Mouse (Mus musculus) layer of hippocampus, postnatal 25 days (tissue): Measurements from ENCODE around the gene Hmga1b. TPM values are rescaled to one million over a fixed set of nuclear protein-coding genes. Genes with fewer than 3 reads are reported as not detected.
"Not testable (repeated sequence)": the region's sequence is repeated elsewhere in the genome, so short reads cannot be mapped to it uniquely, and the experiment has no call there.

Experiments used
- DNase-seq, 2 experiments: peaks; one replicate each; pipeline ENCODE4 v3.0.0; 2022; ENCODE audit warnings: mixed read lengths in 2 of 2, low spot score in 1 of 2; ENCODE audit errors: extremely low spot score in 1 of 2
- total RNA-seq, 2 experiments: library from RNA; stranded (reverse); gene quantifications; 2 replicates each; pipeline ENCODE4 v1.2.3; 2021

The Hmga1b gene
- total RNA-seq, 2 experiments from 2014 or later = 19.9 to 22.8 TPM

DNA sequence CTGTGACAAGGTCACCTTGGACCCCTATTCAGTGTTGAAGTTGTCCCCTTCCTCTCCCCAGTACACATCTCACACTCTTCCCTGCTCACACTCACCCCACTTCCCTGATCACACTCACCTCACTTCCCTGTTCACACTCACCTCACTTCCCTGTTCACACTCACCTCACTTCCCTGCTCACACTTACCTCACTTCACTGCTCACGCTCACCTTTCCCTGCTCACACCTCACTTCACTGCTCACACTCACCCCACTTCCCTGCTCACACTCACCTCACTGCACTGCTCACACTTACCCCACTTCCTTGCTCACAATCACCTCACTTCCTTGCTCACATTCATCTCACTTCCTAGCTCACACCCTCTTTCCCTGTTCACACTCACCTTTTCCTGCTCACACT is 31.2 kb upstream of the Hmga1b start:
- DNase-seq = no peak

DNA sequence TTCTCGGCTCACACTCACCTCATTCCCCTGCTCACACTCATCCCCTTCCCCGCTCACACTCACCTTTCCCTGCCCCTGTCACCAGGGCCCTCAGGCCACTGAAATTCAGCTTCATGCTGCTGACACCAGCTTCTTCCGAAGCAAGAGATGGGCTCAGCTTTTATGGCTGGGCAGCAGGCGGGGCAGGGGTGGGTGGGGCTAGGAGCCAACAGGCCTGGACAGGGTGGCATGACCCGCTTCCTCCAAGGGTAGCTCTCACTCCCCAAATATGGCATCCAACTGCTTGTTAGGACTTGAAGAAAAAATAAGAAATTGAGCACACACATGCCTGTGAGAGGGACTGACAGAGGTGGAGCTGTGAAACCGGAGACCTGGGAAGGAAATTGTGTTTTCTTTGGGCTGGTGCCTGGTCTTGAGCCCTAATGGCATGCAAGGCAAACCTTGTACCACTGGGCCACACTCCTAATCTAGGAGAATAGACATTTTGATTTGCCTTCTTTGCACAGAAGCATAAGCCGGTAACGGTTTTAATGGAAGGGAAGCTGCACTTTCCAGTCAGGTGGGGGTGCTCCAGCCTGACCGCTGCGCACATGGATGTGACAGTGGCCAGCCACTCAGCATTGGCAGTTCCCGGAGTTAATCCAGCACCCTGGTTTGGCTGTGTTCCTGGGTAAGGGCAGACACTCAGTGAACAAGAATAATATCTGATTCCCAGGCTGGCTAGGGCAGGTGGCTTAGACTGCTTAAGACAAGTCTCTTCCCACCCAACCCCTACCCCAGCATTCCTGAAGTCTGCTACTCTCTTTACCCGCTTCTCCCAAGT is 30.5 kb upstream of the Hmga1b start, which contains the start of gene Cbr2:
TSS of gene Cbr2 (minus strand) at position 257 of the 823 bp plus-strand sequence.
- DNase-seq = no peak

DNA sequence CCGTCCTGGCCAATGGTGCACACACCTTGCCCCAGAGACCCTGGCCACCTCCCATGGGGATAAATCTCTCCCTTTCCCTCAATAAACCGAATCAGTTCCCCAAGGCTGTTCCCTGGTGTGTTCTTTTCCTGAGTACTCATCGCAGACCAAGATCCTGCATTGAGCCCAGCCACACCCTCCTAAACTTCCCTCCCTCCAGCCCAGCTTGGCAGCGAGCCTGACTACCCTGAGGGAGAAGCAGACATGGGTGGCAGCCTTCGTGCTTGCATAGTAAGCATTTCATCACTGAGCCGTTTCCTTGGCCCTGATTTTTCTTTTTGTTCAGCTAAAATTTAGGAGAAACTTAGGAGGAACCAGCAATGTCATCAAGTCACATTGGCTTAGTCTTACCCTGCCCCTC is 29.1 kb upstream of the Hmga1b start:
- DNase-seq = no peak

DNA sequence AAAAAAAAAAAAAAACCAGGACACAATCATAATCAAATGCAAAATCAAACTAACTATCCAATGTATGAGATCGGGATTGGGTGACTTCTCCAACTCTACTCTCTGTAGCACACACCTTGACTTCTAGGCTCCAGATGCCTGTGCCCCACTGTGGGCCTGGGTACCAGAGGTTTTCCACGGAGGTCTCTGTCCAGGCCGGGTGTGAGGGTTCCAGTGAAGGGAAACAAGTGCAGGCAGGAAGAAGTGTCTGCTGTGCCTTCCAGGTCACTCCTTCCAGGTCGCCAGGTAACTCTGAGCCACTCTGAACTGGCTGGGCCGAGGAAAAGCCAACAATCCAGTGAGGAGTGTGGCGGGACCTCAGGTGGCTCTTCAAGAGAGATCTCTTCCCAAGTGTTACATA is 26.2 kb upstream of the Hmga1b start:
- DNase-seq = no peak

DNA sequence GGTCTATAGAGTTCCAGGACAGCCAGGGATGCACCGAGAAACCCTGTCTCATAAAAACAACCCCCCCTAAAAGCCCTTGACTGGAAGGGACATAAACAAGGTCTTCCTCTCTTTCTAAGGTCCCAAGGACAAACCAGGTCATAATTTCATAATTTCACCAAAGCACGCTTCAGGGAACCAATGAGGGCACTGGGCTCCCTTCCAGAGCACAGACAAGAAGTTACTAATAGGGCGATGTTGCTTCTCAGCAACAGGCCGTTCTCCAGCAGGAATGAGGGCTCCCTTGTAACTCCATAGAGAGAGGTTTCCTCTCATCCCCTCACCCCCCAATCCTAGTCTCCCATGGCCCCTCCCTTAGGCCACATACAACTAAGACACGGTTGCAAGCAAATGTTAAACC is 21.6 kb upstream of the Hmga1b start:
- no peak for DNase-seq

DNA sequence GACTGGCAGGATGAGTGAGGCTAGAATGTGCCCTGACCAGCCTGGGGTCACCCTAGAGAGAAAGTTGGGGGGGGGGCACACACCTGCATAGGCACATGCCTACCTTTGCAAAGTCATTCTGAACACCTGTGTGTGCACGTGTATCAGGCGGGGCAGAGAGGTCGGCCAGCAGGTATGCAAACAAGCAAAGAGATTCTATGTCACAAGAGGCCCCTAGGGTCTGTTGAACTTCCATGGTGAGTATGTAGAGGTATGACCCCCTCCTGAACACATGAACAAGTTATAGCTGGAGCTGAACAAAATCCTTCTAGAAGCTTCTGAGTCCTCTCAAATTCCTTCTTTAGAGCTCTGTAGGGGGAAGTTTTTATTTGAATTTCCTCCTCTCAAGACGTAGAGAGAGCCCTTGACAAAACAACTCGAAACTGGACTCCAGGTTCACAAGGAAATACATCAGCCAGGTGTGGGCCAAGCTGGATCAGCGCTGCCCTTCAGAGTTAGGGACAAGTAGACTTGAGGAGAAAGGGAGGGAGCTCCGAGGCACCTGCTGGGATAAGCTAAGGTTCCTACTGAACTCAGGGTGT is 18.4 kb upstream of the Hmga1b start:
- DNase-seq = no peak

DNA sequence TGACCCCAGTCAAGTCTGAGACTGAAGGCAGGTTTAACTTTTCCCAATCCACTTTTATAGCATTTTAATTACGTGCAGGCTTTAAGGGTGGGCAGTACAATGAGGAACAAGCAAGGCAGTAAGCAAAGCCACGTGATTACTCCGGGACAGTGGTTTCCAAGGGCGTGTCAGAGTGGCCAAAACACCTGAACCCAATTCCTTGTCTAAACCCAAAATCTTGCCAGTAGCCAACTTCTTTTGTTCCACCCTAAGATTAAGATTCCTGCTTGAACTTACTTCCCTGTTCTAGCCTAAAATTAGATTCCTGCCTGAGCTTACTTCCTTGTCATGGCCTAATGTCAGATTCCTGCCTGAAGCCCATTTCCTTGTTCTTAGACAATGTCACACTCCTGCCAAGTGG is 14.6 kb upstream of the Hmga1b start:
- no peak for DNase-seq

DNA sequence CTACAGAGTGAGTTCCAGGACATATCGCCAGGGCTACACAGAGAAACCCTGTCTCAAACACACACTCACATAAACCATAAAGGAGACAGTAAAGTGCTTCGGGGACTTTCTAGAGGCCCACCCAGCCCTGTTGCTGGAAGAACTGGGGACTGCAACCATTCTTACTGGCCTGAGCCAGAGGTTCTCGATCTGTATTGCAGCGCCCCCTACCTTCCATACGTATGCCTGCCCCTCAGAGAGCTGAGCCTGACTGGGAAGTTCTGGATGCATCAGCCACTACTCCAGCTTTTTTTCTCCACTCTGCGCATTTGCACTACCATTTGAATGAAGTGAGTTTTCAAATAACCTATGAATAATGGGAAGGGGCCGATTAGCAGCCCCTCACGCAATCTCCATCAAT is 13.2 kb upstream of the Hmga1b start:
- peak in 1 of 2 experiments; percentile 26 for DNase-seq

DNA sequence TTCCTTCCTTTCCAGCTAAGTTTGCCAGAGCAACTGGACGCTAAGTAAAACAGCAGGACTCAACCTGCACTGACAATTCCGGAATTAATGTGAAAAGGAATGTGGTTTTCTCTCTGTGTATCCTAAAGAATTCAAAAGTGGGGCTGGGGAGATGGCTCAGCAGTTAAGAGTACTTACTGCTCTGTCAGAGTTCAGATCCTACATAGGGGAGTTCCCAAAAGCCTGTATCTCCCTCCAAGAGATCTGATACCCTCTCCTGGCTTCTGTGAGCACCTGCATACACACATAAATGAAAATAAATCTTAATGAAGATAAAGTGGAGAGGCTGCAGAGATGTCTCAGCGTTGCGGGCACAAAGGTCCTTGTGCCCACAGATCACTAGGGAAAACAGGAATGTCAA is 11.0 kb upstream of the Hmga1b start:
- no peak for DNase-seq

DNA sequence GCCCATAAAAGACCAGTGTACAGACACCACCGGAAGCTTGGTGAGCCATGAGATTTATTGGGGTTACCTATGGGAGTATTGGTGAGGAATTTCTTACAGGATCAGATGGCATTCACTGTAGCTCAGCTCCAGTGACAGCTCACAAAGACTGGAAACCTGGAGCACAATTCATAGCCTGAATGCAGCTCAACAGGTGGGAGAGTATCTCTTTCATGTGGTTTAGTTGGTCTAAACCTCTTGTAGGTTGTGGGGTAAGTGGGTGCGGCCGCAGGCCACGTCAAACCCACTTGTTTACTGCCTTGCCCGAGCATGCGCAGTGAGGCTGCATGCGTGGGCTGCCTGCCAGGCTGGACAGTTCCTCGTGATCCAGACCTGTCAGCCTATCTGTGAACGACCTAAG is 2.4 kb upstream of the Hmga1b start:
- no peak for DNase-seq

DNA sequence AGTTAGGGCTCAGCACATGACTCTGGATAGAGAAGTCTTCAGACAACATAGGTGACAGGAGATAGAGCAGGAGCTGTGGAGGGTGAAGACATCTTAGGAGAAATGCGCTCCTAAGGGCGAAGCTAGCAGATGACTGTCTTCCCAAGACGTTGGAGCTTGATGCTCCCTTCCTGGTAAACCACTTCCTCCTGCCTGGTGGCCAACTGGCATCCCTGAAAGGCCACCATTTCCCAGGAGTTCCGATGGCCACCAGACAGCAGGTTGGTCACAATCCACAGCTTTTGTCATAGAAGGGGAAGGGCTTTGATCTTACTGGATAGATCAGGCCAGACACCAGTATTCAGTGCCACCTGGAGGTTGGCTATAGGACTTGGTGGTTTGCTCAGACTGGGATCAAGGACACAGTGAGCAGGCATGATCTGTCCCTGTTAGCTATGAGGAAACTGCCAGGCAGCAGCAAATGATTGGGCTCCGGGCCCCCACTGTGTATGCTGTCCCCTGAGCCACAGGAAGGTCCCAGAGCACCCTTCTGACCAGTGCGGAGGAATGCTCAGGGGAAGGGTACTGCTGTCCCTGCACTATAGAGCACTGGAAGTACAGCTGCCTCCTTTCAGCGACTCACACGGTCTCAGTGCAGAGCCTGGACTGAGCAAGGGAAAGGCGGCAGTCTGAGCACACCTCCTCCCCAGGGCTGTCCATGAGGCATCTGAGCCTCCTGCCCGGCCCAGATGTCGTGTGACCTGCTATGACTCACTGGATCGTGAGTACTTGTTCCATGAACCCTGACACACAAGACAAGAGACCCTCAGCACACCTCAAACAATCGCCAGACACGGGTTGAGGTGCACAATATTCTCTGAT is 553 bp upstream of the Hmga1b start:
- DNase-seq = no peak

DNA sequence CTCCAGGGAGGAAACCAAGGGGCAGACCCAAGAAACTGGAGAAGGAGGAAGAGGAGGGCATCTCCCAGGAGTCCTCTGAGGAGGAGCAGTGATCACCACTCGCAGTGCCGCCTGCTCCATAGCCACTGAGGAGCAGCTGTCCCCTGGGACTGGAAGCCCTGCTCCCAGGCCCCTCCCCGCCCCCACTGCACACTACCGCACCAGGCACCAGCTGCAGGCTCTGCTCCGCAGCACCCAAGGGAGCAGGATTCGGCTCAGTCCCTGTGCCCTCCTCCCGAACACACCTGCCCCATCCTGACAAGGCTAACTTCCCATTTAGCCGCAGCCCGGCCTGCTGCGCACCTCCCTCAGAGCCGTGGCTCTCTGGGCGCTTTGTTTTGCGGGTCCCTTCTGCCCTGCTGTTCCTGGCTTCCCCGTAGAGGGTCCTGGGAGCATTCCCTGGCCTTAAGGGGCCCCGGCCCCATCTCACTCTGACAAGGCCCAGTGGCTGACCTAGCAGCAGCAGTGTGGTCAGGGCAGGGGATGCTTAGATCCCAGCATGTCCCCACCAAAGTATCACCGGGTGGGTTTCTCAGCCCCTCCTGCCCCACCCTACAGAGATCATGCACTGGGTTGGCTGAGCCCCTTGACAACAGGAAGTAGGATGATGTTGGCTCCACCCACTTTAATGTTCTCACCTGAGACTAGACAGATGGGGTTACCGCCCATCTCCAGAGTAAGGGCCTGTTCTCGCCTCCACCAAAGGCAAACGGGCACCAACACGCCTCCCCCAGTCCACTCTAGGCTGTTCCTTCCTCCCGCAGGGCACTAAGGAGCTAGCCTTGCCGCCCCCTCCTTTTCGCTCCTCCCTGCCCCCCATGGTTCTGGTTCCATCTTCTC is 766 bp downstream of the Hmga1b start:
- not testable (repeated sequence) for DNase-seq

DNA sequence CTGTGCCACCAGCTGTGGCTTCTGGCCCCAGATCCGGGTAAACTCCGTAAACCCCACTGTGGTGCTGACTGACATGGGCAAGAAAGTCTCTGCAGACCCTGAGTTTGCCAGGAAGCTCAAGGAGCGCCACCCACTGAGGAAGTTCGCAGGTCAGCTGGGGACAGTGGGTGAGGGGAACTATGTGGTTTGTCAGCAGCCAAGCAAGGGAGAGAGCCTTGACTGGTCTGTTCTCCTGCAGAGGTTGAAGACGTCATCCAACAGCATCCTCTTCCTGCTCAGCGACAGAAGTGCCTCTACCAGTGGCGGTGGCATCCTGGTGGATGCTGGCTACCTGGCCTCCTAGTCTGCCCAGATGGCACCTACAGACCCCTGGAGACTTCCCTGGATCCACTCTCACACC is 4.4 kb downstream of the Hmga1b start:
- DNase-seq = not testable (repeated sequence)

DNA sequence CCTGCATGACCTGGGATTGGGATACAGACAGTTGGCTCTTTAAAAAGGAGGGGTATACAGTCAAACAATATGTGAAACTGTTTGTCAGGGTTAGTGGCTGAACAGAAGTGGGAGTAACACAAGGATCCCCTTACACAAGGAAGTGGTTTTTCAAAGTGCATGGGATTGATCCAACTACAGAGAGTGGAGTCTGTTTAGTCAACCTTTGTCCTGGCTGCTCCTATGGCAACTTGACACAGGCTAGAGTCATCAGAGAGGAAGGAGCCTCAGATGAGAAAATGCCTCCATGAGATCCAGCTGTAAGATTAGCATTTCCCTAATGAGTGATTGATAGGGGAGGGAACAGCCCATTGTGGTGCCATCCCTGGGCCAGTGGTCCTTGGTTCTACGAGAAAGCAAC is 5.6 kb downstream of the Hmga1b start:
- DNase-seq = no peak

DNA sequence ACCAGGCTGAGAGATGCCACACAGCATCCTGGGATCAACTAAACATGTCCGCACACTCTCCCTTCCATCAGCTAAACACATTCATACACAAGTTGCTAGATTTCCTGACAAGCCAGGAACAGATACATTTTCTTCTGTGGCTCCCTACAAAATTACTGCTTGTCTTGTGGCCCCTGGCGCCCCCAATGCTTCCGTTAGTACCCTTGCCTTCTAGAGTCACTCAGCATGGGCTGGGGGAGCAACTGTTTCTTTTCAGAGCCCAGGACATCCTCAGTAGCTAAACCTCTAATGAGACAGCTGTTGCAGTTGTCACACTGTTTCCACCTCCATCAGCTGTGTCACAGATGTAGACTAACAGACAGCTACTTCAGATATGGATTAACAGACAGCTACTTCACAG is 10.2 kb downstream of the Hmga1b start:
- no peak for DNase-seq

DNA sequence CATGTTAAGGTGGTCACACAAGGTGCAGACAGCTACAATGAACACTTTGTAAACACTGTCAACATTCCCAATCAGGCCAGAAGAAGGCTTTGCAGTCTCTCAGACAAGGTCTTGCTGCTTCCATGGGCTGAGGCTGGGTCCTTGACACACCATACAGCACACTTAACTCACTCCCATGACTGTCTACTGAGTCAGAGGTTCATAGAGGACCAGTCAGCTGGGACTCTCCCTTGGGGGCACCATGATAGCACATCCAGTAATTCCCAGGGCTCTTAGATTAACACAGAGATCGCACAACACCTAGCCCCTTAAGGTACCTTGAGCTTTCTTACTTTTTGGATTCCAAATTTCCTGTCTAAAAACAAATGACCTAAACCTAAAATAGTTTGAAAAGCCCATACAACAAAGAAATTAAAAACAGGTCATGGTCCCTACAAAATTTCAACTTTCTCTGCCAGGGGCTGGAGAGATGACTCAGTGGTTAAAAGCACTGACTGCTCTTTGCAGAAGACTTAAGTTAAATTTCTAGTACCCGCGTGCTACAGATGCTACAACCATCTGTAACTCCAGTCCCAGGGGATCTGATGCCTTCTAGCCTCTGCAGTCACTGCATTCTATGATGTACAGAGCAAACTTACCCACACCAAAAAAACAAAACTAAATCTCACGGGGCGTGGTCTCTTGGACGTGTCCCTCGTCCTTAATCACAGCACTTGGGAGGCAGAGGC is 11.0 kb downstream of the Hmga1b start:
- no peak for DNase-seq

DNA sequence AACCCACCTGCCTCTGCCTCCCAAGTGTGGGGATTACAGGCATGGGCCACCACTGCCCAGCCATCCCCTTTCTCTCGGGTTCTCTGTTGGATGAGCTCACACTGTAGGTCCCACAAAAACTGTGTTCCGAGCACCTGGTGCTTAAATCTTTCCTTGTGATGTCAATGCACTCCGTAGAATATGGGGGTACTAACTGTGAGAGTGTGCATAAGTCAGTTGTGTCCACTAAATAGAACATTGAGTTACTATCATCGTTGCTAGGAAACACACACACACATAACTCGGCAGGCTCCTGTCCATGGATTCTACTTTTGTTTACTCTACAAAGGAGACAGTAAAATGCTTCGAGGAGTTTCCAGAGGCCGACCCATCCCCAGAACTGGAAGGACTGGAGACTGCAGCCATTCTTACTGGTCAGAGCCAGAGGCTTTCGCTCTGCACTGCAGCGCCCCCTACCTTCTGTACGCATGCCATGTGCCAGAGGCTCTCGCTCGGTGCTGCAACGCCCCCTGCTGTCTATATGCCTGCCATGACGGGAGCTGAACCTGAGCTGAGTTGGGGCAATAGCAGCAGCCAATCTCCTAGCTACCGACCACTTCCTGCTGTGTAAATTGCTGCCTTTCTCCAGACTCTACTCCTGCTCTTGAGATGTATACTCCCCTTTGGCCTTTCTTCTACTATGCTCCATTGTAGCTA is 13.3 kb downstream of the Hmga1b start:
- peak; percentile 98 to 99 for DNase-seq

DNA sequence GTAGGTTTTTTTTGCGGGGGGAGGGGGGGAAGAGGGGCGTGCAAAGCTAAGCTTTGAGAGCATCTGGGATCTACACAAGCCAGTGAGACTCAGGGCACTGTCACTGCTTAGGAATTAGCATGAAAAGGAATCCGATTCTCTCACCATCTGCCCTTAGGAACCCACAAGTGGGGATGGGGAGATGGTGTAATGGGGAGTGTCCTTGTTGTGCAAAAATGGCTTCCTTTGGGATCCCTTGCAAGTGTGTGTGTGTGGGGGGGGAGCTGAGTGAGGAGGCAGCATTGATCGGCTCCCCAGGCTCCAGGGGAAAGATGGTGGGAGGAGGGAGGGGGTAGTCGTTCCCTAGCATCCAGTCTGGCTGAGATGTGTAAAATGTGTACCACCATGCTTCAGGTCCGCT is 14.5 kb downstream of the Hmga1b start:
- DNase-seq = no peak

DNA sequence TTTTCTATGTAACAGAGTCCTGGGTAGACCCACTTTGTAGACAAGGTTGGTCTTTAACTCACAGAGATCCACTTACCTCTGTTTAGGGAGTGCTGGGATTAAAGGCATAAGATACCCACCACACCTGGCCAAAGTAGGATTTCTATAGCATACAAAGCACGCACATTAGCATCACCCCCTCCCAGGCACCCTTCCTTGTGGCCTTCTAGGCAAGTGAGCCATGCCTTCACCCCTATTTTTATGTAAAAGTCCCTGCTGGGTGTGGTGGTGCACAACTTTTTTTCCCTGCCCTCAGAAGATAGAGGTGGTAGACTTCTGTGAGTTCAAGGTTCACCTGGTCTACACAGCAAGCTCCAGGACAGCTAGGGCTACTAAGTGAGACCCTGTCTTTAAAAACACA is 17.3 kb downstream of the Hmga1b start:
- no peak for DNase-seq
